Mouse (Mus musculus): ENCODE results near the gene Sptan1. TPM values are rescaled to one million over a fixed set of nuclear protein-coding genes. Genes with fewer than 3 reads are reported as not detected.

Gene Sptan1
- polyA plus RNA-seq, 1 experiment from 2014 or later, result 224 TPM

DNA sequence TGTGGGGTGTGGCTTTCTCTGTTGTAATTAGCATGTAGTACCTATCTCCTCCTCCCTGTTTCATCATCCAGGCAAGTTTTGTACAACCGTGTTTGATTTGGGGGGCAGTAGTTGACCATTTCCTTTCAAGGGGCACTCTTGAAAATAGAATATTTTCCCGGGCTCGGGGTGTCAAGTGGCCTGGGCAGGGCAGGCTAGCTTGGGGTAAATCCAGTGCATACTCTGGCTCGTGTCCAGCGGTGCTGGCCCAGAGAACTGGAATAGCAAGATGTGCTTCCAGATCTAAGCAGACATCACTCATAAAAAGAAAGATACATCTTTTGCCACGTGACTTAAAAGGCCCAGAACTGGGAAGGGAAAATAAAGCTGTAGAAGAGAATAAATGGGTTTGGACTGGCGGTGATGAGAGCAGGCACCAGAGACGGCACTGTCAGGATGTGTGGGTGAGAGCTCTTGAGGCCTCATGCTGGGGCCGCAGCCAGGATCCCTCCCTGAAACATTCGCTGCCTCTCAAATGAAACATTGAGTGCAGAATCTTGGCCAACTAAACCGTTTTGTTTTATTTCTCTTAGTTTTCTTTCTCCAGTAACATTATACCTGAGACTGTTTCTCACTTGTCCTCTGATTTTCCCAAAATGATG, 49.1 kb downstream of the Sptan1 start:
- Histone ChIP-seq H3K9me3 (no peaks in the 10 kb centered on the region), H3K27ac (replicated peaks) (no peak overlapping the region), H3K27me3 (no peaks in the 10 kb centered on the region), H3K4me1 (no peaks in the 10 kb centered on the region), H3K9ac (replicated peaks) (no peak overlapping the region), H3K36me3 (peaks cover 99% of the 10 kb centered on the region), H3K4me2 (replicated peaks) (no peak overlapping the region), H3K4me3 (no peak overlapping the region)
- ATAC-seq (replicated peaks), result no peak
- 86% methylated on average over 11 of the region's 11 CpGs for WGBS

DNA sequence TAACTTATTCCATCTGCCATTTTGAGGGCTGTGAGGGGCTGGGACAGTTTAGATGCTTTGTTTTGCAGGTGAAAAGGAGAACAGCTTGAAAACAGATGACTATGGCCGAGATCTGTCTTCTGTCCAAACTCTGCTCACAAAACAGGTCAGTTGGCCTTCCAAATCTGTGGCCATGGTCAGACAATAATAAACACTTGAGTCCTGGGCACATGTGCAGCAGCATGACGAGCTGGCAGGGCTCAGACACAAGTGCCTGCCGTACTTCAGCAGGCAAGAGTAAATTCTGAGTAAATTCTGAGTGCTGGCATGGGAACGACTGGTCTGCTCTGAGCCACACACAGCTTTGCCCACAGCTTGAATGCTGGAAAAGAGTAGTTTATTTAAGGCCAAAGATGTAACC, 60.1 kb downstream of the Sptan1 start:
- ATAC-seq (replicated peaks), result no peak
- 91% methylated on average over 4 of the region's 4 CpGs for WGBS

DNA sequence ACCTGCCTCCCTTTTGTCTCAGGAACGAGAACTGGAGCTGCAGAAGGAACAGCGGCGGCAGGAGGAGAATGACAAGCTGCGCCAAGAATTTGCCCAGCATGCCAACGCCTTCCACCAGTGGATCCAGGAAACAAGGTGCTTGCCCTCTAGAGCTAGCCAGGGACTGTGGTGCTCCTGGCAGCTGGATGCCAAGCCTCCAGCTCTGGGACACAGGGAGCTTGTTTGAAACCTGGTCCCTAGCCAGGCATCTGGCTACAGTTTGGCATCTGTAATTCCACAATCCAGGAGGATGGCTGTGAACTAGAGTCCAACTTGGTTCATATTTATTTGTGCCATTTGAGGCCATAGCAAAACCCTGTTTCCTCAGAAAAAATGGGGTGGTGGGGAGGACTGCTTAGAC, 61.6 kb downstream of the Sptan1 start:
- Histone ChIP-seq H3K27ac (replicated peaks) (no peak overlapping the region), H3K36me3 (peaks cover 100% of the 10 kb centered on the region), H3K4me1 (no peaks in the 10 kb centered on the region), H3K4me2 (replicated peaks) (no peak overlapping the region), H3K9me3 (no peaks in the 10 kb centered on the region), H3K27me3 (no peaks in the 10 kb centered on the region), H3K9ac (replicated peaks) (no peak overlapping the region), H3K4me3 (no peak overlapping the region)
- WGBS, result 89% methylated on average over 5 of the region's 5 CpGs
- ATAC-seq (replicated peaks), result no peak

More for the DNA sequence above, 60.1 kb downstream of the Sptan1 start:
- Histone ChIP-seq H3K9me3 (no peaks in the 10 kb centered on the region), H3K36me3 (peaks cover 100% of the 10 kb centered on the region), H3K9ac (replicated peaks) (no peak overlapping the region), H3K27me3 (no peaks in the 10 kb centered on the region), H3K4me3 (no peak overlapping the region), H3K4me2 (replicated peaks) (no peak overlapping the region), H3K4me1 (no peaks in the 10 kb centered on the region), H3K27ac (replicated peaks) (no peak overlapping the region)

DNA sequence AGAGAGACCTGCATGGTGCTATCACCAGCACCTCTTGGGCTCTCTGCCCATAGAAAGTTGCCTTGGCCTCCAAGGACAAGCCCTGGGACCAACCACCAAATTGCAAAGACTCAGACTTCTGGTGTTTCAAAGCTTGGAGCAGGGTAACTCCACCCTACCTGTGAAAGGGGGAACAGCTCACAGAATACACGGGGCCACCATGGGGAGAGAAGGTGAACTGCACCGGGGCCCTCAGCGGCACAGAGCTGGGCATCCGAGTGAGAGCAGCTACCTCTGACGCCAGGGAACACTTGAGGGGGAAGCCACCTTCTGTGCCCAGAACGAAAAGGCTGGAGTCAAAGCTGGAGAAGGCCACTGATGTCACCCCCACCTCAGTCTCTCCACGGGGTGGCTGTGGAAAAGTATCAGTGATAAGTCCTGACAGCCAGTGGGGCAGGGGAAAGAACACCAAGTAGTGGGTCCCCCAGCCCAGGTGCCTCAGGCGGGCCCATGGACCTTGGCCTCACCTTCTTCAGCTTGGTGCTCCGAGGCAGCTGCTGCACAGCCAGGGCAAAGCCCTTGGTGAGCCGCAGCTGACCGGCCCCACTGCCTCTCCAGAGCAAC, 67.0 kb downstream of the Sptan1 start:
- no peak overlapping the region for H3K9ac ChIP-seq (replicated peaks)
- H3K9me3 ChIP-seq, result no peaks in the 10 kb centered on the region
- H3K36me3 ChIP-seq, result peaks cover 63% of the 10 kb centered on the region
- H3K4me2 ChIP-seq (replicated peaks), result no peak overlapping the region
- WGBS, result 60% methylated on average over 11 of the region's 11 CpGs
- no peak for ATAC-seq (replicated peaks)
- H3K27me3 ChIP-seq, result no peaks in the 10 kb centered on the region
- H3K4me3 ChIP-seq, result no peak overlapping the region
- no peaks in the 10 kb centered on the region for H3K4me1 ChIP-seq
- no peak overlapping the region for H3K27ac ChIP-seq (replicated peaks)

DNA sequence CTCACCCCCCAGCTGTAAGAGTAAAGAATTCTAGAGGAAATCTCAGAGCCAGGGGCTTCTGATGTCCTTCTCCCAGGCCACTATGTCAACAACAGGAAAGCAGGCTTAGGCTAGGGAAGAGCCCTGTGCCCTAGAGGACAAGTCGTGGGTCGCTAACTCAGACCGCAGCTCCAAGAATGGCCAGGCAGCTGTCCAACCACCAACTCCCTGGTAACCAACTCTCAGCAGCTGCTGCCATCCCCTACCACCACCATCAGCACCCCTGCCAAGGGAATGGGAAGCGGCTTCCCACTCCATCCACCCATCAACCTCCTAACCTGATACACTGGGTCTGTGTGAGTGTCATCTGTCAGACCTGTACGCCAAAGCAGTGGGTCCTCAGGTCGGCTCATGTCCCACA, 67.6 kb downstream of the Sptan1 start:
- WGBS, result 80% methylated on average over 6 of the region's 6 CpGs
- Histone ChIP-seq H3K36me3 (peaks cover 63% of the 10 kb centered on the region), H3K27me3 (no peaks in the 10 kb centered on the region), H3K27ac (replicated peaks) (no peak overlapping the region), H3K9me3 (no peaks in the 10 kb centered on the region), H3K4me3 (no peak overlapping the region), H3K4me1 (no peaks in the 10 kb centered on the region), H3K9ac (replicated peaks) (no peak overlapping the region), H3K4me2 (replicated peaks) (no peak overlapping the region)
- ATAC-seq (replicated peaks), result no peak

DNA sequence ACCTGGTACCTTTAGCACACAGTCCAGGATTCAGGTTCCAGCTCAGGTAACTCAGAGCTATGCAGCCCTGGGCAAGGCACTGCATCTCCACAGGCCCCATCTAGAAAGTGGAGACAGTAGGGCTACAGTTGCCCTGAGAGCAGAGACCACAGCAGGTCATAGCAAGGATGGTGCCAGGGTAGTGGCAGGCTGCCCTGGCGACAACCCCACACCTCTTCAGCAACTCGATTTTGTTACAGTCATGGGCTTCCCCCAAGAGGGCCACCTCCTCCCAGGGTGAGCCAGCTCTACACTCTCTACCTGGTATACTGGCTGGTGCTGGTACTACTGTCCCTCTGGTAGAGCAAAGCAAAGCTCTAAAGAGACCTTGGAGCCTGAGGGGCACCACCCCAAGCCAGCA, 72.4 kb downstream of the Sptan1 start:
- no peak overlapping the region for H3K4me3 ChIP-seq
- H3K9me3 ChIP-seq, result no peaks in the 10 kb centered on the region
- no peak overlapping the region for H3K4me2 ChIP-seq (replicated peaks)
- 0 out of 2 replicates have a peak, but pooled peaks cover 4% of the 10 kb centered on the region for H3K4me1 ChIP-seq
- peaks cover 22% of the 10 kb centered on the region for H3K36me3 ChIP-seq
- no peaks in the 10 kb centered on the region for H3K27me3 ChIP-seq
- no peak overlapping the region for H3K27ac ChIP-seq (replicated peaks)
- ATAC-seq (replicated peaks), result no peak
- 97% methylated on average over 2 of the region's 2 CpGs for WGBS
- no peak overlapping the region for H3K9ac ChIP-seq (replicated peaks)

GRCm38 (mm10) chr2:30038370-30038769, 73.0 kb downstream of the Sptan1 start:
- Histone ChIP-seq H3K4me1 (0 out of 2 replicates have a peak, but pooled peaks cover 4% of the 10 kb centered on the region), H3K27ac (replicated peaks) (no peak overlapping the region), H3K9ac (replicated peaks) (no peak overlapping the region), H3K27me3 (no peaks in the 10 kb centered on the region), H3K9me3 (no peaks in the 10 kb centered on the region), H3K4me2 (replicated peaks) (no peak overlapping the region), H3K4me3 (no peak overlapping the region), H3K36me3 (peaks cover 16% of the 10 kb centered on the region)
- ATAC-seq (replicated peaks), result no peak
- 97% methylated on average over 10 of the region's 10 CpGs for WGBS

DNA sequence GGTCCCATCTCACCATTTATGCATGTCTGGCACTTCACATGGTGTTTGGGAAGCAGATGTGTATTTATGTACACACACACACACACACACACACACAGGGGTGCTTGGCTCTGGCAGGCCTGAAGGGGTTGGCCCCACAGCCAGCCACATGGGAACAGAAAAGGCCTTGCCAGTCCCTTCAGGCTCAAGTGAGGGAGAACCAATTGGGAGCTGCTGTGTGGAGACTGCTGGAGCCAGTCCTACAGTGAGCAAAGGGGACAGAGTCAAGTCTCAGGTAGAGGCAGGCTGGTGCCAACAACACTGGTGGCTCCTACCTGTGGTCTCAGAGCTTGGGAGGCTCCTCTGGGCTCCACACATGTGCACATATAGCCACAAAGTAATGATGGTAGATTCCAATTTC, 74.3 kb downstream of the Sptan1 start:
- H3K36me3 ChIP-seq, result peaks cover 14% of the 10 kb centered on the region
- no peak overlapping the region for H3K27ac ChIP-seq (replicated peaks)
- no peaks in the 10 kb centered on the region for H3K27me3 ChIP-seq
- H3K9me3 ChIP-seq, result no peaks in the 10 kb centered on the region
- no peak overlapping the region for H3K4me2 ChIP-seq (replicated peaks)
- H3K4me3 ChIP-seq, result no peak overlapping the region
- 0 out of 2 replicates have a peak, but pooled peaks cover 4% of the 10 kb centered on the region for H3K4me1 ChIP-seq
- ATAC-seq (replicated peaks), result no peak
- no peak overlapping the region for H3K9ac ChIP-seq (replicated peaks)

DNA sequence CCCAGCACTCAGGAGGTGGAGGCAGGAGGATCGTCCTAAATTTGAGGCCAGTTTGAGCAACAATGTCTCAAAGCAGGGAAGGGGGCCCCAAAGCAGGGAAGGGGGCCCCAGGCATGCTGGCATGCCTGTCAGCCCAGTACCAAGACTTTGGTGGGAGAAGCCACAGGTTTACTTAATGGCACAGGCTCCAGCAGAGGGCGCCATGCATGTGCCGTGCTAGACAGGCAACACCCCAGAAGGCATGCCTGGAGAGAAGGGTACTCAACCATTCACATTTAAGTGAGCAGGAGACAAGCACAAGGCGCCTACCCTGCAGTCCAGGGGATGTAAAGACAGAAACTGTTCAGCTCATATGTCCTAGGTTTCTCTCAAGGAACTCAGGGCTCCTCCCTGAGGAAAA, 77.1 kb downstream of the Sptan1 start:
- Histone ChIP-seq H3K4me3 (no peak overlapping the region), H3K27me3 (no peaks in the 10 kb centered on the region), H3K4me2 (replicated peaks) (no peak overlapping the region), H3K27ac (replicated peaks) (no peak overlapping the region), H3K4me1 (peaks cover 5% of the 10 kb centered on the region), H3K9ac (replicated peaks) (no peak overlapping the region), H3K9me3 (no peaks in the 10 kb centered on the region), H3K36me3 (peaks cover 12% of the 10 kb centered on the region)
- WGBS, result 11% methylated on average over 4 of the region's 4 CpGs
- ATAC-seq (replicated peaks), result peak; percentile 60; the same call in 1 of the 2 replicates

DNA sequence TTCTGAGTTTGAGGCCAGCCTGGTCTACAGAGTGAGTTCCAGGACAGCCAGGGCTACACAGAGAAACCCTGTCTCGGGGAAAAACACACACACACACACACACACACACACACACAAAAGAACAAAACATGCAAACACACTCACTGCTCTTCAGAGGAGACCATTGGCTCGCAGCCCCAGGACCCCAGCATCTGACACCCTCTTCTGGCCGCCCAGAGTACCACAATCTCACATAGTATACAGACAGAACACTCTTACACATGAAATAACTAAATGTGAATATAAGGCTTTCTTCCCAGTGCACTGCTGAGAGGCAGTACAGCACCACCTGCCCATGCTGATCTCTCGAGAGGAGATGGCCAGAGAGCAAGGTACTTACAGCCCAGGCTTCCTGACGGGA, 79.2 kb downstream of the Sptan1 start:
- 90% methylated on average over 5 of the region's 5 CpGs for WGBS
- Histone ChIP-seq H3K27me3 (no peaks in the 10 kb centered on the region), H3K9ac (replicated peaks) (no peak overlapping the region), H3K4me2 (replicated peaks) (no peak overlapping the region), H3K4me3 (no peak overlapping the region), H3K9me3 (no peaks in the 10 kb centered on the region), H3K4me1 (peaks cover 14% of the 10 kb centered on the region), H3K36me3 (peaks cover 2% of the 10 kb centered on the region; the same call in 1 of the 2 replicates), H3K27ac (replicated peaks) (no peak overlapping the region)
- no peak for ATAC-seq (replicated peaks)

DNA sequence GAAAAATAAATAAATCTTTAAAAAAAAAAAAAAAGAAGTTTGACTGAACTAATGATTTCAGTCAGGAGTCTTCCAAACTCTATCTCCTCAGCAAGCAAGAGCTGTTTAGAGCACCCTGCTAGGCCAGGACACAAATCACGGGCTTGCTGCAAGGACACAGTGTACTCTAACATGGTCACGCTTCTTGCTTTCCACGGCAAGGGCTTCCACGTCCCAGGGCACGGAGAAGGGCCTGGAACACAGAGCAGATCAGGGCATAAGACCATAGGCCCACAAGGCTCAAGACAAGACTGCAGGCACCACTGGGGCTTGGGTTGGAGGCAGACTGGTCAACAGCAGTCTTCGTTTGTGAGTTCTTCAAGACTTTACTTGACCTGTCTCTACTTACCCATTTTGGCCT, 81.8 kb downstream of the Sptan1 start:
- Histone ChIP-seq H3K36me3 (no peaks in the 10 kb centered on the region; the same call in 1 of the 2 replicates), H3K4me2 (replicated peaks) (no peak overlapping the region), H3K4me1 (peaks cover 14% of the 10 kb centered on the region), H3K27me3 (no peaks in the 10 kb centered on the region), H3K4me3 (no peak overlapping the region), H3K9me3 (no peaks in the 10 kb centered on the region), H3K27ac (replicated peaks) (no peak overlapping the region), H3K9ac (replicated peaks) (no peak overlapping the region)
- 95% methylated on average over 6 of the region's 6 CpGs for WGBS
- ATAC-seq (replicated peaks), result no peak

- peak overlapping the region; percentile 50 for H3K4me2 ChIP-seq (replicated peaks)
- no peaks in the 10 kb centered on the region for H3K9me3 ChIP-seq
- H3K27me3 ChIP-seq, result 0 out of 2 replicates have a peak, but pooled peaks cover 2% of the 10 kb centered on the region
- H3K4me1 ChIP-seq, result peaks cover 9% of the 10 kb centered on the region
- no peaks in the 10 kb centered on the region; the same call in 1 of the 2 replicates for H3K36me3 ChIP-seq
- no peak for ATAC-seq (replicated peaks)
- WGBS, result 56% methylated on average over 11 of the region's 11 CpGs
- peak overlapping the region; percentile 92 for H3K27ac ChIP-seq (replicated peaks)
- H3K4me3 ChIP-seq, result peak overlapping the region; percentile 60
- peak overlapping the region; percentile 62 for H3K9ac ChIP-seq (replicated peaks)
Measured at GRCm38 (mm10) chr2:30048101-30048501, 82.7 kb downstream of the Sptan1 start.
